In genomic region chr11:89059919-89060422, GRCm38 (mm10) we compare ENCODE assay signal across 8 mouse cellular contexts. TPM values are rescaled to one million over a fixed set of nuclear protein-coding genes. Genes with fewer than 3 reads are reported as not detected.
DNase-seq lines count a peak whose midpoint lies in the region; ATAC-seq lines count a peak whose summit lies in the region.

No protein-coding gene starts in this region.

- H3K9me3 ChIP-seq in kidney, embryonic 14.5 days (ENCODE audit: control insufficient read depth, low read length) = no peaks in the 10 kb centered on the region
- H3K9me3 ChIP-seq in forebrain, embryonic 11.5 days (ENCODE audit: control insufficient read depth, low read length) = no peaks in the 10 kb centered on the region
- H3K9me3 ChIP-seq in intestine, embryonic 15.5 days = no peaks in the 10 kb centered on the region

- WGBS in kidney, embryonic 14.5 days = under 1% methylated on average over 33 of the region's 33 CpGs
- under 1% methylated on average over 33 of the region's 33 CpGs for WGBS in forebrain, embryonic 11.5 days
- 1% methylated on average over 33 of the region's 33 CpGs for WGBS in intestine, embryonic 15.5 days

- H3K9ac ChIP-seq in kidney, embryonic 14.5 days (ENCODE audit: low read depth, low read length) = peak overlapping the region; percentile 78
- peak overlapping the region; percentile 84 for H3K9ac ChIP-seq in forebrain, embryonic 11.5 days (ENCODE audit: low read length)
- peak overlapping the region; percentile 78 for H3K9ac ChIP-seq in intestine, embryonic 15.5 days

- H3K27ac ChIP-seq in kidney, embryonic 14.5 days (ENCODE audit: low read depth, low read length) = no peak overlapping the region
- no peak overlapping the region for H3K27ac ChIP-seq in forebrain, embryonic 11.5 days (ENCODE audit: low read depth, low read length)
- peak overlapping the region; percentile 72 for H3K27ac ChIP-seq in intestine, embryonic 15.5 days

- DNase-seq in kidney, postnatal 4 days = no peak
- peak; percentile 43 for DNase-seq in NIH3T3 (ENCODE audit: low read depth)
- no peak for DNase-seq in forebrain, embryonic 11.5 days (ENCODE audit: low spot score)
- peak; percentile 41 for DNase-seq in lung, postnatal 10 days
- DNase-seq in right cerebral cortex, postnatal 14 days = peak; percentile 35
- DNase-seq in adrenal gland, adult 2 months = no peak

- no peaks in the 10 kb centered on the region for H3K36me3 ChIP-seq in kidney, embryonic 14.5 days (ENCODE audit: control insufficient read depth, insufficient read depth, low read length)
- H3K36me3 ChIP-seq in forebrain, embryonic 11.5 days (ENCODE audit: control insufficient read depth, insufficient read depth, low read length) = no peaks in the 10 kb centered on the region
- H3K36me3 ChIP-seq in intestine, embryonic 15.5 days = no peaks in the 10 kb centered on the region

- H3K4me3 ChIP-seq in kidney, embryonic 14.5 days (ENCODE audit: low read length) = peak overlapping the region; percentile 72
- H3K4me3 ChIP-seq in forebrain, embryonic 11.5 days (ENCODE audit: low read depth, low read length) = peak overlapping the region; percentile 79
- peak overlapping the region; percentile 90 for H3K4me3 ChIP-seq in intestine, embryonic 15.5 days (replicated peaks)

- ATAC-seq in kidney, embryonic 14.5 days (ENCODE audit: low FRiP score, low TSS enrichment) = peak; percentile 80; the same call in 1 of the 2 replicates
- ATAC-seq in forebrain, embryonic 11.5 days (replicated peaks; ENCODE audit: low FRiP score) = peak; percentile 83
- peak; percentile 72; the same call in 1 of the 2 replicates for ATAC-seq in intestine, embryonic 15.5 days

- peaks cover 14% of the 10 kb centered on the region for H3K4me1 ChIP-seq in kidney, embryonic 14.5 days (ENCODE audit: control insufficient read depth, insufficient read depth, low read length)
- H3K4me1 ChIP-seq in forebrain, embryonic 11.5 days (replicated peaks; ENCODE audit: control insufficient read depth, insufficient read depth, low read length) = peaks cover 11% of the 10 kb centered on the region
- peaks cover 24% of the 10 kb centered on the region for H3K4me1 ChIP-seq in intestine, embryonic 15.5 days (replicated peaks)

- peak overlapping the region; percentile 87 for H3K4me2 ChIP-seq in kidney, embryonic 14.5 days (replicated peaks; ENCODE audit: low read depth, low read length)
- H3K4me2 ChIP-seq in forebrain, embryonic 11.5 days (ENCODE audit: low read depth, low read length, severe bottlenecking) = peak overlapping the region; percentile 95
- peak overlapping the region; percentile 93 for H3K4me2 ChIP-seq in intestine, embryonic 15.5 days (replicated peaks)

- no peaks in the 10 kb centered on the region for H3K27me3 ChIP-seq in kidney, embryonic 14.5 days (ENCODE audit: control insufficient read depth, insufficient read depth, low read length)
- no peaks in the 10 kb centered on the region for H3K27me3 ChIP-seq in forebrain, embryonic 11.5 days (ENCODE audit: control insufficient read depth, insufficient read depth, low read length)
- H3K27me3 ChIP-seq in intestine, embryonic 15.5 days (replicated peaks) = no peaks in the 10 kb centered on the region

RNA-seq across cellular contexts. Expression of gene Dgke, which starts 6.7 kb away (rescaled TPM):
- 3.2 and 5.3 TPM in 2 replicates for polyA plus RNA-seq in kidney, embryonic 14.5 days (2014; fragmentation: Nextera tagmentation; extraction: Ambion mirVana)
- polyA plus RNA-seq in forebrain, embryonic 11.5 days (2014; fragmentation: Nextera tagmentation; extraction: Ambion mirVana) = 4.8 and 4.9 TPM in 2 replicates
- polyA plus RNA-seq in intestine, embryonic 15.5 days (2015; fragmentation: Nextera tagmentation; extraction: Ambion mirVana) = 3.2 TPM in 2 replicates
- total RNA-seq in adrenal gland, adult 2 months (2021) = 10 to 100 TPM; 11.0 to 11.3 TPM
- 7.8 TPM in 2 replicates for polyA plus RNA-seq in adrenal gland, adult 2 months (2012; rRNA removed)

RNA-seq across cellular contexts. Expression of gene Gm525, which starts 13.7 kb away (rescaled TPM):
- not detected in 2 replicates for polyA plus RNA-seq in kidney, embryonic 14.5 days (2014; fragmentation: Nextera tagmentation; extraction: Ambion mirVana)
- not detected in 2 replicates for polyA plus RNA-seq in forebrain, embryonic 11.5 days (2014; fragmentation: Nextera tagmentation; extraction: Ambion mirVana)
- polyA plus RNA-seq in intestine, embryonic 15.5 days (2015; fragmentation: Nextera tagmentation; extraction: Ambion mirVana) = 1.1 and 1.8 TPM in 2 replicates
- total RNA-seq in adrenal gland, adult 2 months (2021) = not detected
- 0.26 and 0.58 TPM in 2 replicates for polyA plus RNA-seq in adrenal gland, adult 2 months (2012; rRNA removed)

Comparison
In these comparisons a context has a peak if more than half of its experiments do, and no peak if none do; other contexts are left out.
1. DNase-seq: peak in NIH3T3 (single experiment), lung, postnatal 10 days (single experiment) and right cerebral cortex, postnatal 14 days (single experiment); none in kidney, postnatal 4 days (0 of 2), forebrain, embryonic 11.5 days (single experiment) and adrenal gland, adult 2 months (single experiment).
2. Peak in every context shown above with its lines, with median percentiles within 50 percentile points of each other: ATAC-seq, H3K4me2 ChIP-seq, H3K4me3 ChIP-seq and H3K9ac ChIP-seq.